Mouse (Mus musculus) thymus, adult 2 months (tissue): ENCODE measurements around the gene Lpar3. TPM values are rescaled to one million over a fixed set of nuclear protein-coding genes. Genes with fewer than 3 reads are reported as not detected.

Source experiments
- DNase-seq: peaks from one replicate; pipeline ENCODE4 v3.0.0; 2021
- H3K27ac ChIP-seq: fragments of 200-500 bp; 2 replicates; pipeline ENCODE4 v1.5.1; 2012; ENCODE audit warnings: low read length, control low read depth; ENCODE audit not compliant: control insufficient read depth, insufficient read depth
- H3K27me3 ChIP-seq: fragments of 200-500 bp; 2 replicates; pipeline ENCODE4 v1.6.1; 2012; ENCODE audit warnings: mild to moderate bottlenecking, low read length, moderate library complexity, mixed read lengths; ENCODE audit not compliant: control insufficient read depth, insufficient read depth
- H3K36me3 ChIP-seq: fragments of 200-500 bp; 2 replicates; pipeline ENCODE4 v1.6.1; 2012; ENCODE audit warnings: mild to moderate bottlenecking, low read length, moderate library complexity; ENCODE audit not compliant: control insufficient read depth, insufficient read depth
- H3K4me1 ChIP-seq: fragments of 200-500 bp; replicated peaks from 2 replicates; pipeline ENCODE4 v1.6.1; 2012; ENCODE audit warnings: low read length; ENCODE audit not compliant: control insufficient read depth, insufficient read depth
- H3K4me3 ChIP-seq: fragments of 200-500 bp; 2 replicates; pipeline ENCODE4 v1.5.1; 2012; ENCODE audit warnings: mild to moderate bottlenecking, low read length, control low read depth, moderate library complexity; ENCODE audit not compliant: control insufficient read depth, insufficient read depth
- CTCF ChIP-seq: fragments of 200-500 bp; IDR thresholded peaks from 2 replicates; pipeline ENCODE4 v1.5.1; 2012; ENCODE audit warnings: mild to moderate bottlenecking, control low read depth, low read length, moderate library complexity, borderline replicate concordance; ENCODE audit not compliant: control insufficient read depth, poor library complexity, insufficient read depth; ENCODE audit errors: extremely low read depth
- POLR2A ChIP-seq: fragments of 200-500 bp; IDR thresholded peaks from 2 replicates; pipeline ENCODE4 v1.6.1; 2012; ENCODE audit warnings: mild to moderate bottlenecking, low read length, control low read depth, moderate library complexity; ENCODE audit not compliant: control insufficient read depth, poor library complexity, insufficient read depth; ENCODE audit errors: extremely low read depth
- WGBS: fragments of 180-500 bp; shearing (Covaris S2); methylation state at CpG from one replicate; pipeline ENCODE4 v1.1.7; 2018; 5-methylcytosine and 5-hydroxymethylcytosine counted together
- polyA plus RNA-seq: library from polyadenylated mRNA; depleted of rRNA; stranded (reverse); fragments of >200 nt; gene quantifications from 2 replicates; pipeline ENCODE4 v1.2.3, GENCODE M21; 2012

The Lpar3 gene
- polyA plus RNA-seq, 1 experiment, result 2.3 TPM

- TF ChIP-seq CTCF (no peak), POLR2A (no peak)
- no peaks in the 10 kb centered on the region; the same call in 1 of the 2 replicates for H3K4me1 ChIP-seq
- WGBS, result 19% methylated on average over 4 of the region's 4 CpGs
- no peak overlapping the region for H3K27ac ChIP-seq
- peaks cover 10% of the 10 kb centered on the region for H3K27me3 ChIP-seq
- no peak overlapping the region for H3K4me3 ChIP-seq
- no peaks in the 10 kb centered on the region for H3K36me3 ChIP-seq
- DNase-seq, result no peak
Measured at GRCm38 (mm10) chr3:146224271-146224670, 3.5 kb downstream of the Lpar3 start.

DNA sequence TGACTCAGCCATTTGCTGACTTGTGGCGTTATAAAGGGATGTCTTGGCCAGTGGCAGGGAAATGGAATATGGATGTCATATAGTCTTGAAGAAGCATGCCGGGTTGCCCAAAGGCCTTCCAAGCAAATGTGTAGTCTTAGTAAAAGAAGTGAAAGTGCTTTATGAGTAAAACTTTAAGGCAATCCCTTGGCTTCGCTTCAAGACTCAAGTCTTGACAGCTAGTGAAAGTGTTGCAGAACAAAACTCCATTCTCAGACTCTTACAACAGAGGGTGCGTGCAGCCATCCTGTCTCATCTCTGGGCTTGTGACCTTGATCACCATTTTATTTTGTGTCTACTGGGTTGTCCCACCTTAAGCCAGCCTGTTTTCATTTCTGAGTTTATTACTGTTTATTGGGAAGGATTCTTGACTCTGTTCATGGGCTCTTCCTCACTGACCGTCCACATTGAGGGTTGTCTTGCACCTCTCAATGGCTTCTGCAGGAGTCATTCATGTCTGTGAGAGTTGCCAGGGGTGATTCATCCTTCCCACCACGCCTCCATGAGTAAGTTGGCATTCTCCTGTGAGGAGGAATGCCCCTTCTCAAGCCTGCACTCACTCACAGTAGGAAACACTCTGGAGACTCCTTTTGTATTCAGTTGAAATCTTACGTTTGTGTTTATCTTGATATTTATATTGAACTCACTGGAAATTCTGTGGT, 4.4 kb downstream of the Lpar3 start:
- no peak overlapping the region for H3K27ac ChIP-seq
- 87% methylated on average over 7 of the region's 7 CpGs for WGBS

DNA sequence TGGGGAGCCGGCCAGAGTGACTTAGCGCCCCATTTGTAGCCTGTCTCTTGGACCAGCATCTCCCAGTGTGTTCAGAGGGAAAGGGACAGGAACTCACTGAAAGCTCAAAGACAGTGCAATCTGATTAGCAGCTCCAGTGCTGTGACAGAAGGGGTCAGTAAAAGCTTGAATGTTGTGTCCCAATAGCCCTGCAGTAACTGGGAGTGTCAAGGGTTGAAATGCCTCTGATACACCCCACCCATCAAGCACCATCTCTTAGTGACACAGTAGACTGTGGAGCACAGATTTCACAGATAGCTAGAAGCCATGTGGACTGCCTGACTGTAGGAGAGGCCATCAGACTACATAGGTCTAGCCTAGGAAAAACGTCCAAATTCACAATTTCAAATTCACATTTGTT, 6.7 kb downstream of the Lpar3 start:
- H3K27me3 ChIP-seq, result no peaks in the 10 kb centered on the region; the same call in 1 of the 2 replicates
- 76% methylated on average over 3 of the region's 3 CpGs for WGBS
- H3K4me3 ChIP-seq, result no peak overlapping the region
- TF ChIP-seq POLR2A, result no peak
- TF ChIP-seq CTCF, result no peak
- no peak for DNase-seq
- no peaks in the 10 kb centered on the region for H3K36me3 ChIP-seq
- no peak overlapping the region for H3K27ac ChIP-seq
- no peaks in the 10 kb centered on the region for H3K4me1 ChIP-seq

More for the DNA sequence above, 4.4 kb downstream of the Lpar3 start:
- no peaks in the 10 kb centered on the region; the same call in 1 of the 2 replicates for H3K4me1 ChIP-seq
- no peaks in the 10 kb centered on the region for H3K36me3 ChIP-seq
- no peak overlapping the region for H3K4me3 ChIP-seq
- TF ChIP-seq POLR2A (no peak), CTCF (no peak)
- H3K27me3 ChIP-seq, result peaks cover 9% of the 10 kb centered on the region
- DNase-seq, result no peak

DNA sequence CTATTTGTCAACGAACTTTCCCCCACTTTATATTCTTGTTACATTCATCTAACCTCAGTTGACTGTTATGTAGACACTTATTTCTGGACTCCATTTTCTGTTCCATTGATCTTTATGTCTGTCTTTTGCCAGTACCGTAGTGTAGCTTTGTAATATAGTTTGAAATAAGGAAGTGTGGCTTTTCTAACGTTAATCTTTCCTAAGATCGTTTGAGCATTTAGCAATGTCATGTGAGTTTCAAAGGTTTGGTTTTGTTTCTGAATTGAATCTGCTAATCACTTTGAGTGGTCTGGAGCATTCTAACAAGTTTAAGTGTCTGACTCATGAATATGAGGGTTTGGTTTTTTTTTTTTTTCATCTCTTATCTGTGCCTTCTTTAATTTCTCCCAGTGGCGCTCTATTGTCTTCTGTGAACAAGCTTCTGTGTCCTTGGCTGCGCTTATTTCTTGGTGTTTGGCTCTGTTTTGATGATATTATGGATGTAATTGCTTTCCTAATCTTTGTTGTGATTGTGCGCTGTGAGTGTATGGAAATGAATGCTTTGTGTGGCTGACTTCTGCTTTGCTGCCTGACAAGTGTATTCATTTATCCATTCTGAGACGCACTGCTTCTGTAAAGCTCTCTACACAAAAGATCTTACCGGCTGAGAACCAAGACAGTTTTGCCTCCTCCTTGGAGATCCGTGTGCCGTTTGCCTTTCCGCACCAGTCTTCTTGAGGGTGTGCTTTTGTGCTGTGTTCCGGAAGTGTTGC, 8.0 kb downstream of the Lpar3 start:
- no peak overlapping the region for H3K27ac ChIP-seq
- no peaks in the 10 kb centered on the region; the same call in 1 of the 2 replicates for H3K27me3 ChIP-seq
- no peak overlapping the region for H3K4me3 ChIP-seq
- no peaks in the 10 kb centered on the region for H3K36me3 ChIP-seq
- DNase-seq, result no peak
- no peak for TF ChIP-seq CTCF
- TF ChIP-seq POLR2A, result no peak
- H3K4me1 ChIP-seq, result no peaks in the 10 kb centered on the region
- 80% methylated on average over 13 of the region's 13 CpGs for WGBS

DNA sequence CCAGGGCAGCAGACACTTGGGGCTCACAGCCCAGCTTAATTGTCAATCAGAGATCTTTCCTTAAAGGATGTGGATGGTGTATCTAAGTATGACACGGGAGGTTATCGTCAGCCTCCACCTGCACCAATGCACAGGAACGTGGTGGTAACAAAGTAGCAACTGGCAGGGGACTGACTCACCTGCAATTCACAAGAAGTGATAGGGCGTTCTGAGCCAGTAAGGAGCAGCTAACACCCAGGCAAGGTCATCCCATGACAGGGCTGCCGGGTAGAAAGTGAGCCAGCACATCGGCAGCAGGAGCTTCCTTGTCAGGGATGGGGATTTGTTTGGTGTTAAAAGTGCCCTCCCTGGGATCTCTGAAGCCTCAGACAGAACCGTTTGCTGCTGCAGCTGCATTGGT, 11.9 kb downstream of the Lpar3 start:
- no peaks in the 10 kb centered on the region for H3K27me3 ChIP-seq
- no peaks in the 10 kb centered on the region for H3K4me1 ChIP-seq
- DNase-seq, result no peak
- H3K27ac ChIP-seq, result no peak overlapping the region
- H3K4me3 ChIP-seq, result no peak overlapping the region
- WGBS, result 74% methylated on average over 7 of the region's 7 CpGs
- no peak for TF ChIP-seq CTCF
- no peak for TF ChIP-seq POLR2A
- no peaks in the 10 kb centered on the region for H3K36me3 ChIP-seq

- Histone ChIP-seq H3K27ac (no peak overlapping the region), H3K27me3 (no peaks in the 10 kb centered on the region), H3K4me3 (no peak overlapping the region), H3K4me1 (no peaks in the 10 kb centered on the region), H3K36me3 (no peaks in the 10 kb centered on the region)
- TF ChIP-seq POLR2A, result no peak
- TF ChIP-seq CTCF, result no peak
- WGBS, result 73% methylated on average over 4 of the region's 4 CpGs
- DNase-seq, result no peak
Measured at GRCm38 (mm10) chr3:146233741-146234140, 13.0 kb downstream of the Lpar3 start.
